Mouse (Mus musculus) limb, embryonic 11.5 days (tissue): ENCODE data around the gene Chd3. TPM values are rescaled to one million over a fixed set of nuclear protein-coding genes. Genes with fewer than 3 reads are reported as not detected.

Experiments
- ATAC-seq: fragments of 200-750 bp; cut with Nextera tagmentation; 2 replicates; pipeline ENCODE4 v1.8.0; 2017; ENCODE audit warnings: low read depth; ENCODE audit not compliant: insufficient number of reproducible peaks, low FRiP score, low TSS enrichment
- DNase-seq: peaks from one replicate; pipeline ENCODE4 v3.0.0-alpha.2; 2015; ENCODE audit warnings: low spot score
- H3K27ac ChIP-seq: fragments of 300-500 bp; sonication (generic); replicated peaks from 2 replicates; pipeline ENCODE4 v1.5.1; 2014; ENCODE audit warnings: low read depth, mild to moderate bottlenecking, low read length
- H3K27me3 ChIP-seq: fragments of 300-500 bp; sonication (generic); 2 replicates; pipeline ENCODE4 v1.6.1; 2014; ENCODE audit warnings: mild to moderate bottlenecking, low read length, mixed read lengths; ENCODE audit not compliant: control insufficient read depth, insufficient read depth
- H3K36me3 ChIP-seq: fragments of 300-500 bp; sonication (generic); 2 replicates; pipeline ENCODE4 v1.6.1; 2014; ENCODE audit warnings: mild to moderate bottlenecking, low read length, moderate library complexity, mixed read lengths; ENCODE audit not compliant: control insufficient read depth, insufficient read depth
- H3K4me1 ChIP-seq: fragments of 300-500 bp; sonication (generic); 2 replicates; pipeline ENCODE4 v1.6.1; 2014; ENCODE audit warnings: low read length, mixed read lengths; ENCODE audit not compliant: control insufficient read depth, insufficient read depth
- H3K4me2 ChIP-seq: fragments of 300-500 bp; sonication (generic); 2 replicates; pipeline ENCODE4 v1.6.1; 2014; ENCODE audit warnings: low read depth, mild to moderate bottlenecking, moderate library complexity; ENCODE audit not compliant: severe bottlenecking
- H3K4me3 ChIP-seq: fragments of 300-500 bp; sonication (generic); 2 replicates; pipeline ENCODE4 v1.5.1; 2014; ENCODE audit warnings: low read depth, low read length
- H3K9ac ChIP-seq: fragments of 300-500 bp; sonication (generic); 2 replicates; pipeline ENCODE4 v1.6.1; 2014; ENCODE audit warnings: mild to moderate bottlenecking, low read length
- H3K9me3 ChIP-seq: fragments of 300-500 bp; sonication (generic); 2 replicates; pipeline ENCODE4 v1.6.1; 2016; ENCODE audit warnings: low read length; ENCODE audit not compliant: control insufficient read depth
- WGBS: fragments of 180-500 bp; shearing (Covaris S2); extraction: QIAGEN DNeasy Blood & Tissue Kit; methylation state at CpG from one replicate; pipeline ENCODE4 v1.1.7; 2014; 5-methylcytosine and 5-hydroxymethylcytosine counted together
- polyA plus RNA-seq: library from polyadenylated mRNA; unstranded; fragments of >200 nt; fragmentation: Nextera tagmentation; extraction: Ambion mirVana; gene quantifications from 2 replicates; pipeline ENCODE4 v1.2.1, GENCODE M21; 2014

Gene Chd3
- polyA plus RNA-seq, 1 experiment from 2014 or later: 58.6 TPM

DNA sequence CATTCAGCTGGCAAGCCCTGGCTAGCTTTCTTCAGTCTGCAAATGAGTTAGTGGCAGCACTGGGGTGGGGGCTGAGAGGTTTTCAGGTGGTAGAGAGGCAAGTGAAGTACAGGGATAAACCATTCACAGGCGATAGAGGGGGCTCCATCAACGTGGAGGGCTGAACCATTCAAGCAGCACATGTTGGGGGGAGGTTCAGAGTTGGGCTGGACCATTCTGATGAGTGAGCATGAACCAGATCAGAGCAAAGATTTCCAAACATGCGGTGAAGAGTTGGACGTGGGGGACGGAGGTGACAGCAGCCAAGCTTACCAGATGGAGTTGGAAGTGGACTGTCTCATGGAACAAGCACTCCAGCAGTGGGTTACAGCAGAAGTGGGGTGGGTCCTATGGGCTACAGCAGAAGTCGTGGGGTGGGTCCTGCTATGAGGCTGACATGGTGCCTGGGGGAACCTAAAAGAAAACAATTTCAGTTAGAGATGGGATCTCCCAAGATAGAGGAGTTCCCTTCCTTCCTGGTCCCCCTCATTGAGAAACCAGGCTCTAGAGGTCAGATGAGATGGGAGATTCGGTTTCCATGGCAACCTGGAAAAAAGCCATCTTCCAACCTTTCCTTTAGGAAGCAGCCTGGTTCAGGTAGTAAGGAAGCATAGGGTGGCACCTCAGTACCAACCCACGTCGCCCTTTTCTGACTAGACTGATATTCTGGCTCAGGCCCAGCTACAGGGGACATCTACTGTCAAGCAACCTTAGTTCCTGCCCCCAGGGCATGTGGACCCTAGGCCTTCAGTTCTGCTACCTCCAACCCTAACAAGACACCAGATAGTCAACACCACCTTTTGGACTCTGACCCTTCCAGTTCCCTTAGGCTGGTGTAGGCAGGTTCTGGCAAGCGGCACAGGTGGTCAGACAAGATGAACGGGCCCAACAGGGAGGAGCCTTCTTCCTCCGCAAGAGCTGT, 44.3 kb upstream of the Chd3 start, which contains the start of gene Kdm6b:
Gene Kdm6b, minus strand, starts transcription at position 455 of the 961 bp plus-strand sequence.
- Histone ChIP-seq H3K9me3 (no peaks in the 10 kb centered on the region), H3K4me3 (peak within 1 kb of the TSS; percentile 70), H3K9ac (no peak within 1 kb of the TSS), H3K4me1 (peaks cover 37% of the 10 kb centered on the region), H3K4me2 (peak within 1 kb of the TSS; percentile 98), H3K27me3 (no peaks in the 10 kb centered on the region), H3K27ac (peak within 1 kb of the TSS; percentile 97), H3K36me3 (no peaks in the 10 kb centered on the region; the same call in 1 of the 2 replicates)
- DNase-seq (peak; percentile 68), ATAC-seq (no peak)
- WGBS: 39% methylated on average over 12 of the region's 12 CpGs

DNA sequence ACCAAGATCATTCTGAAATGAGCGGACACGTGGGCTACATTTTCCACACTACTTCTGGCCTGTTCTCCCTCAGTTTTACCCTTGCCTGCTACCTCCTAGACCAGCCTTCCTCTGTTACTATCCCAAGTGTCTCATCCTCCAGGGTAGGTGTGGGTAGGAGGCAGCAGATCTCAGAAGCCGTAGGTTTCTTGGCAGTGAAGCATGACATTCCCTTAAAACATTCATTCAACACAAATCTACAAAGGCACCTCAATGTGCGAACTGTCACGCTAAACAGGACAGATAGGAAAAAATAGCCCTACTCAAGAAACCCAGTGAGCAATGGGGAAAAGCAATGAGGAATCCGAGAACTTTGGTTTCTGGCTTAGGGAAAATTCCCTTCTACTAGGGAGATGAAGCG, 43.3 kb upstream of the Chd3 start:
- no peak for DNase-seq
- ATAC-seq: no peak
- Histone ChIP-seq H3K27me3 (no peaks in the 10 kb centered on the region), H3K4me1 (peaks cover 45% of the 10 kb centered on the region), H3K9ac (no peak overlapping the region), H3K36me3 (peaks cover 2% of the 10 kb centered on the region), H3K9me3 (no peaks in the 10 kb centered on the region), H3K27ac (no peak overlapping the region; the same call in 1 of the 2 replicates), H3K4me3 (peak overlapping the region; percentile 1; the same call in 1 of the 2 replicates), H3K4me2 (peak overlapping the region; percentile 98)
- 62% methylated on average over 7 of the region's 7 CpGs for WGBS

DNA sequence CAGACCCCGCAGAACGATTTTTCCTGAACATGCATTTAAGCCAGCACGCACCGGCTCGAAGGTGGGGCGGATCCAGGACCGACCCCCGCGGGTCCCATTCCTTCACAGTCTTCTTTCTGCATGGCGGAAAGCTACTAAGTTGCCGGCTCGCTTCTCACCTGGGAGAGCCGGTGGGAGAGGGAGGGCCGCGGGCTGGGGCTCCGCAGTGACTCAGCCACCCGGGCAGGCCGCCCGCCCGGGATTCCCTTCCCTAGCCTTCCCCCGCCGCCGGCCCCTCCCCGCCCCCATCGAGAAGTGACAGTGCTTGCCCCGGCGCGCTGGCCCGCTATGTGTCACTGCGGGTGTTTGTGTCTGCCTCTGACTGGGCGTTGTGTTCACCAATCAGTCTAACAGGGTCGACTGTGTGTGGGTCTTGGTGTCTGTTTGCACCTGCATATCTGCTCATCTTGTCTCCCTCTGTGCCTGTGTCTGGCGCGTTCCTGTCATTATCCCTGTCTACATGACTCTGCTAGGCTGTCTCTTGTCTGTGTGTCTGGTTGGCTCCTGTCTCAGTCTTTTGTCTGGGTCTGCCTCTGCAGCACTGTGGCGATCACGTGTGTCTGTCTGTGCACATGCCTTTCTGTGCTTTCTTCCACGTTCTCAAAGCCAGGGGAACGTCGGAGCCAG, 42.5 kb upstream of the Chd3 start:
- peaks cover 41% of the 10 kb centered on the region for H3K4me1 ChIP-seq
- no peak for ATAC-seq
- WGBS: under 1% methylated on average over 39 of the region's 39 CpGs

DNA sequence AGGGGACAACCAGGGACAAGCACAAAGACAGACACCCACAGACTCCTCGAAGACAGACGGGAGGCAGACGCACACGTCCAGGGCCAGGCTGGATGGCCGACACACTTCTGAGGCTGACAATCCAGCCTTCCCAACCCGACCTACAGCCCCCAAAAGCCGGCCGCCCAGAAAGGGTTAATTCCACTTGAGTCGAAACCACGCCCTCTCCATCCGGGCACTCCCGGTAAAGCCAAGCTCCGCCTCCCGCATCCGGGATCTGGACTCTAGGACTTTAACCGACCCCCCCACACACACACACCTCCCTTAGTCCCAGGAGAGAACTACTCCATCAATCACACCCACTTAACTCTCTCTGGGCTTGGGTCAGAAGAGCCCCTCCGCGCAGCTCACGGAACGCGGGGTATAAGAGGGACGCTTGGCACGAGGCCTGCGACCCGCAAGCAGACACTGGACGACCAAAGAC, 41.9 kb upstream of the Chd3 start:
- DNase-seq: peak; percentile 99
- peak overlapping the region; percentile 86 for H3K4me3 ChIP-seq
- H3K9me3 ChIP-seq: no peaks in the 10 kb centered on the region
- H3K27me3 ChIP-seq: no peaks in the 10 kb centered on the region
- H3K4me1 ChIP-seq: peaks cover 41% of the 10 kb centered on the region
- ATAC-seq: peak; percentile 44
- peaks cover 13% of the 10 kb centered on the region for H3K36me3 ChIP-seq
- 0% methylated on average over 21 of the region's 26 CpGs for WGBS
- H3K4me2 ChIP-seq: peak overlapping the region; percentile 98
- H3K27ac ChIP-seq: peak overlapping the region; percentile 75
- H3K9ac ChIP-seq: peak overlapping the region; percentile 89

More for the DNA sequence above, 42.5 kb upstream of the Chd3 start:
- Histone ChIP-seq H3K9me3 (no peaks in the 10 kb centered on the region), H3K4me3 (peak overlapping the region; percentile 86), H3K27ac (peak overlapping the region; percentile 75), H3K36me3 (peaks cover 9% of the 10 kb centered on the region), H3K27me3 (no peaks in the 10 kb centered on the region), H3K4me2 (peak overlapping the region; percentile 98), H3K9ac (peak overlapping the region; percentile 89)
- DNase-seq: peak; percentile 43

DNA sequence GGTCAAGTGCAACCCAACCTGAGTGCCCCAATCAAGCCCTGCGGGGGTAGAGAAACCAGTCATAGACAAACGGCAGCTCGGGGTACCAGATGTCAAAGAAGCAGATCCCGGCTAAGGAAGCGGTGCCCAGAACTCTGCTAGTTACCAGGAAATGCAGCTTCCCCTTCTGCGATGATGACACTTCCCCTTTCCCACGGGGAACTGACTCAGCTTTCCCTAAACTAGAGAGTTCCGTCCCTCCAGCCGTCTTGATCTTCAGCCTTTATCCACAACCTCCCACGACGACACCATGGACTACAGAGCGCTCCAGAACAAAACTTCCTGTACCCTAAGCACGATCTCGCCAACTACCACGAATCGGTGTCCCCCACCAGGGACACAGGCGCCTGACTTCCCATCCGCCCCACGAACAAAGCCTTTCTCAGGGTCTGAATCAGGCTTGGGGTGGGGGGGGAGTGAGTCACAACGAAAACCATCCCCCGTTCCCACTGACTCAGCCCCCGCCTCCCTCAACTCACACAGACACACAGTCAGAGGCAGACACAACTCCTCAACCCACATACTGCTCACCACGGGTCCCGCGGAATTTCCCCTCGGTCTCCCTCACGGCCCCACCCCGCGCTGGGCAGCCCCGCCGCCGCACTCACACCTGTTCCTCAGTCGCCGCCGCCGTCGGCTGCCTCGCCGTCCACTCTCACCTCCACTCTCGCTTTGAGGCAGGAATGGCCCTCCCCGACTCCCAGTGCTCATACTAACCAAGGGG, 41.3 kb upstream of the Chd3 start:
- under 1% methylated on average over 41 of the region's 41 CpGs for WGBS
- Histone ChIP-seq H3K27ac (peak overlapping the region; percentile 75), H3K27me3 (no peaks in the 10 kb centered on the region), H3K9ac (peak overlapping the region; percentile 89), H3K4me2 (peak overlapping the region; percentile 98), H3K36me3 (peaks cover 19% of the 10 kb centered on the region), H3K9me3 (no peaks in the 10 kb centered on the region), H3K4me1 (peaks cover 41% of the 10 kb centered on the region), H3K4me3 (peak overlapping the region; percentile 86)
- ATAC-seq: peak; percentile 0; the same call in 1 of the 2 replicates
- peak; percentile 57 for DNase-seq

DNA sequence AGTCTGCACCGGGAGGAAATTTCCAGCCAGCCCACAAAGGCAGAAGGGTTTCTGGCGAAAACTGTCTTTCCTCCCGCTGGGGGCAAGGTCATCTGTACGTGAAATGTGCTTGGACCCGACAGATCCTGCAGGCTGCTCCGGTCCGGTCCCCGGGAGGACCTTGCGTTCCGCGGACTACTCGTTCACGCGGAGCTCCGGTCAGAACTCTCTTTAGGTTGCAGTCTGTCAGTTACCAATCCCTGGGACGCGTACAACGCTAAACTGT, 40.8 kb upstream of the Chd3 start:
- H3K4me1 ChIP-seq: peaks cover 41% of the 10 kb centered on the region
- peaks cover 23% of the 10 kb centered on the region for H3K36me3 ChIP-seq
- peak overlapping the region; percentile 89 for H3K9ac ChIP-seq
- no peaks in the 10 kb centered on the region for H3K9me3 ChIP-seq
- DNase-seq (no peak), ATAC-seq (no peak)
- peak overlapping the region; percentile 75 for H3K27ac ChIP-seq
- H3K4me3 ChIP-seq: peak overlapping the region; percentile 86
- H3K4me2 ChIP-seq: peak overlapping the region; percentile 98
- no peaks in the 10 kb centered on the region for H3K27me3 ChIP-seq
- WGBS: under 1% methylated on average over 18 of the region's 18 CpGs

DNA sequence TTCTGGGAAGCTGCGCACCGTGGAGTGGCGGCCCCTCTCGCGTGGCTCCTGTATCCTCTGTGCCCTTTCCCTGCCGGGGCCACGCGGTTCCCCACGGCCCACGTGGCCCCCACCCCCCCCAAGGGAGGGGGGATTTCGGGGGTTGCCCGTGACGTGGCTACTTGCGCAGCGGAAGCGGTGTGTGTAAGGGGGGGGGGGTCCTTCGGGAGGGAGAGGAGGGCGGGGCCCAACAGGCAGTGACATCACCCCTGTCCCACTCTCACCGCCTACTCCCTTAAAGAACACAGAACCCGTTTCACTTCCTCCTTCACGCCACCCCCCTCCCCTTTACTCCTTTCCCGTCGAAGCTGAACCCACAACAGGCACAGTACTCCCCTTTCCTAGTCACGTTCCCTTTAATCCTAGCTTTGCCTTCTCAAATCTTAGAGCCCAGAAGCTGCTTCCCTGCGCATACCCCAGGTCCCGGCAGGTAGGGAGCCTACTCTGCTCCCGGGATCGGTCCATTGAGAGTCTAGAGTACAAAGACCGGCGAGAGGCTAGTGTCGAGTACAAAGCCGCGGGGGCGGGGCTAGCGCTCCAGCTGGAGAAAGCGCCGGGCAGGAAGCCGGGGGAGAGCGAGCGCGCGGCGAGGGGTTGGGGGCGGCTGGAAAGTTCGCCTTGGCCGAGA, 40.3 kb upstream of the Chd3 start:
- DNase-seq (peak; percentile 90), ATAC-seq (peak; percentile 36)
- Histone ChIP-seq H3K4me3 (peak overlapping the region; percentile 86), H3K9me3 (no peaks in the 10 kb centered on the region), H3K27me3 (no peaks in the 10 kb centered on the region), H3K36me3 (peaks cover 28% of the 10 kb centered on the region), H3K27ac (peak overlapping the region; percentile 75), H3K4me1 (peaks cover 41% of the 10 kb centered on the region), H3K9ac (peak overlapping the region; percentile 89), H3K4me2 (peak overlapping the region; percentile 98)
- under 1% methylated on average over 43 of the region's 46 CpGs for WGBS
